Mouse (Mus musculus): ENCODE data around the gene 0610040J01Rik.
A peak's percentile ranks its signal among the peaks of the same experiment; 100 is the strongest.

The 0610040J01Rik gene

GRCm38 (mm10) chr5:63906149-63907093, 94.3 kb downstream of the 0610040J01Rik start:
- DNase-seq = peak; percentile 75

GRCm38 (mm10) chr5:63907513-63907912, 95.3 kb downstream of the 0610040J01Rik start:
- no peak for DNase-seq

- no peak for DNase-seq
Measured at GRCm38 (mm10) chr5:63910171-63910960, 98.2 kb downstream of the 0610040J01Rik start.

GRCm38 (mm10) chr5:63914896-63915295, 102.7 kb downstream of the 0610040J01Rik start:
- DNase-seq = no peak

- no peak for DNase-seq
Measured at GRCm38 (mm10) chr5:63916457-63917139, 104.4 kb downstream of the 0610040J01Rik start.

GRCm38 (mm10) chr5:63918201-63918600, 106.0 kb downstream of the 0610040J01Rik start:
- DNase-seq = no peak

- no peak for DNase-seq
Measured at GRCm38 (mm10) chr5:63923305-63924025, 111.3 kb downstream of the 0610040J01Rik start.

GRCm38 (mm10) chr5:63925035-63925628, 113.0 kb downstream of the 0610040J01Rik start:
- no peak for DNase-seq

GRCm38 (mm10) chr5:63930824-63931358, 118.7 kb downstream of the 0610040J01Rik start:
- no peak for DNase-seq

- DNase-seq = no peak
Measured at GRCm38 (mm10) chr5:63932829-63933228, 120.7 kb downstream of the 0610040J01Rik start.

GRCm38 (mm10) chr5:63935581-63935980, 123.4 kb downstream of the 0610040J01Rik start:
- DNase-seq = no peak

GRCm38 (mm10) chr5:63936740-63937139, 124.6 kb downstream of the 0610040J01Rik start:
- no peak for DNase-seq

- no peak for DNase-seq
Measured at GRCm38 (mm10) chr5:63938575-63938974, 126.4 kb downstream of the 0610040J01Rik start.

- no peak for DNase-seq
Measured at GRCm38 (mm10) chr5:63941891-63942290, 129.7 kb downstream of the 0610040J01Rik start.

- DNase-seq = no peak
Measured at GRCm38 (mm10) chr5:63943291-63943690, 131.1 kb downstream of the 0610040J01Rik start.

- no peak for DNase-seq
Measured at GRCm38 (mm10) chr5:63947526-63947925, 135.4 kb downstream of the 0610040J01Rik start.

- no peak for DNase-seq
Measured at GRCm38 (mm10) chr5:63949195-63949594, 137.0 kb downstream of the 0610040J01Rik start.

All from right cerebral cortex, postnatal 14 days (tissue).